In the genomic region with DNA sequence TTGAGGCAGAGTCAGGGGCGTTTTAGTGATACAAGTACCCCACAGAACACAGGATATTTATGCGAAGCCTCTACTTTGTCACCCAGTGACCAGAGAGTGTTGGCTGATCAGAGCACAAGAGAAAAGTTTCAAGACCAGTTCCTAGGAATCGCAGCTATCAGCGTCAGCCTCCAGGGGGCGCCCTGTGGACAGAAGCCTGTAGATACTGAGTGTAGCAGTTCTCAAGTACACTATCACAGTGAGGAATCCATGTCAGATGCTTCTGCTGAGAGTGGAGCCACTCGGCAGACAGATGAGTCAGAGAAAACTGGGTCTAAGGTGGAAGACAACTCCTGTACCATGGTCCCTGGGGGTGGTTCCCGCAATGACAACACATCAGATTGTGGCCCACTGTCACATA, we compare ENCODE assay signal across 8 mouse cellular contexts.
DNase-seq lines count a peak whose midpoint lies in the region; ATAC-seq and TF ChIP-seq lines count a peak whose summit lies in the region.

No protein-coding gene starts in this region.

- WGBS in intestine, postnatal 0 days: 63% methylated on average over 7 of the region's 7 CpGs
- 65% methylated on average over 7 of the region's 7 CpGs for WGBS in intestine, embryonic 16.5 days
- WGBS in midbrain, embryonic 14.5 days: 69% methylated on average over 7 of the region's 7 CpGs

- no peaks in the 10 kb centered on the region for H3K27me3 ChIP-seq in intestine, postnatal 0 days (replicated peaks; ENCODE audit: control insufficient read depth, insufficient read depth, low read length)
- H3K27me3 ChIP-seq in intestine, embryonic 16.5 days (replicated peaks; ENCODE audit: control insufficient read depth, insufficient read depth, low read length): no peaks in the 10 kb centered on the region
- H3K27me3 ChIP-seq in ES-Bruce4 (ENCODE audit: control insufficient read depth, insufficient read depth, low read length, poor library complexity, severe bottlenecking): no peaks in the 10 kb centered on the region
- no peaks in the 10 kb centered on the region for H3K27me3 ChIP-seq in midbrain, embryonic 14.5 days (ENCODE audit: control insufficient read depth, insufficient read depth, low read length)

- no peak overlapping the region for H3K4me2 ChIP-seq in intestine, postnatal 0 days (replicated peaks; ENCODE audit: low read depth)
- H3K4me2 ChIP-seq in intestine, embryonic 16.5 days (ENCODE audit: low read depth, low read length): no peak overlapping the region
- H3K4me2 ChIP-seq in midbrain, embryonic 14.5 days (ENCODE audit: low read length): no peak overlapping the region

- H3K36me3 ChIP-seq in intestine, postnatal 0 days (ENCODE audit: control insufficient read depth, insufficient read depth): peaks cover 42% of the 10 kb centered on the region
- H3K36me3 ChIP-seq in intestine, embryonic 16.5 days (ENCODE audit: control insufficient read depth, insufficient read depth, low read length): no peaks in the 10 kb centered on the region
- H3K36me3 ChIP-seq in ES-Bruce4 (ENCODE audit: control insufficient read depth, insufficient read depth, low read length, poor library complexity, severe bottlenecking): peaks cover 39% of the 10 kb centered on the region
- peaks cover 73% of the 10 kb centered on the region for H3K36me3 ChIP-seq in midbrain, embryonic 14.5 days (ENCODE audit: control insufficient read depth, insufficient read depth, low read length)

- TF ChIP-seq POLR2A in ES-Bruce4 (IDR thresholded peaks at IDR 0.05; ENCODE audit: insufficient read depth, low read length): no peak

- no peaks in the 10 kb centered on the region for H3K9me3 ChIP-seq in intestine, postnatal 0 days (ENCODE audit: control insufficient read depth)
- H3K9me3 ChIP-seq in intestine, embryonic 16.5 days (ENCODE audit: control insufficient read depth, low read length): no peaks in the 10 kb centered on the region
- H3K9me3 ChIP-seq in ES-Bruce4 (replicated peaks; ENCODE audit: control insufficient read depth, insufficient read depth, low read length, poor library complexity, severe bottlenecking): no peaks in the 10 kb centered on the region
- no peaks in the 10 kb centered on the region for H3K9me3 ChIP-seq in midbrain, embryonic 14.5 days (ENCODE audit: control insufficient read depth, low read length)

- ATAC-seq in intestine, postnatal 0 days: peak; percentile 25; the same call in 1 of the 2 replicates
- ATAC-seq in intestine, embryonic 16.5 days: no peak
- no peak for ATAC-seq in midbrain, embryonic 14.5 days (ENCODE audit: low FRiP score, low TSS enrichment)
- ATAC-seq in activated CD4-positive, CD25-positive, alpha-beta regulatory T cell, adult 4 months: no peak

- H3K4me1 ChIP-seq in intestine, postnatal 0 days (replicated peaks; ENCODE audit: control insufficient read depth, insufficient read depth, low read length): no peaks in the 10 kb centered on the region
- no peaks in the 10 kb centered on the region for H3K4me1 ChIP-seq in intestine, embryonic 16.5 days (ENCODE audit: control insufficient read depth, insufficient read depth, low read length)
- no peaks in the 10 kb centered on the region for H3K4me1 ChIP-seq in ES-Bruce4 (ENCODE audit: control insufficient read depth, insufficient read depth, low read length)
- H3K4me1 ChIP-seq in midbrain, embryonic 14.5 days (ENCODE audit: control insufficient read depth, insufficient read depth, low read length): no peaks in the 10 kb centered on the region

- peak; percentile 78 for DNase-seq in brain, adult 2 months (ENCODE audit: low read depth, low spot score)
- DNase-seq in frontal cortex, adult 2 months (ENCODE audit: extremely low spot score in 1 of 2, low spot score in 1 of 2): peak; percentile 38 to 76
- DNase-seq in layer of hippocampus, postnatal 10 days (ENCODE audit: low spot score in 2 of 2): peak; percentile 60 to 70
- DNase-seq in midbrain, embryonic 14.5 days: peak; percentile 31

- H3K4me3 ChIP-seq in intestine, postnatal 0 days (ENCODE audit: low read depth, low read length): no peak overlapping the region
- H3K4me3 ChIP-seq in intestine, embryonic 16.5 days (ENCODE audit: low read length): no peak overlapping the region
- no peak overlapping the region for H3K4me3 ChIP-seq in ES-Bruce4 (ENCODE audit: low read depth, low read length)
- H3K4me3 ChIP-seq in midbrain, embryonic 14.5 days (replicated peaks; ENCODE audit: low read depth, low read length): no peak overlapping the region

- no peak for TF ChIP-seq EP300 in ES-Bruce4 (IDR thresholded peaks at IDR 0.05; ENCODE audit: insufficient read depth, low read depth, low read length)

- no peak overlapping the region for H3K9ac ChIP-seq in intestine, postnatal 0 days (ENCODE audit: low read depth, low read length)
- no peak overlapping the region for H3K9ac ChIP-seq in intestine, embryonic 16.5 days (ENCODE audit: low read depth, low read length)
- H3K9ac ChIP-seq in ES-Bruce4 (ENCODE audit: low read depth, poor library complexity, severe bottlenecking): no peak overlapping the region
- no peak overlapping the region for H3K9ac ChIP-seq in midbrain, embryonic 14.5 days (replicated peaks; ENCODE audit: low read length)

- no peak overlapping the region for H3K27ac ChIP-seq in intestine, postnatal 0 days (ENCODE audit: low read depth, low read length)
- H3K27ac ChIP-seq in intestine, embryonic 16.5 days (ENCODE audit: low read length): no peak overlapping the region
- H3K27ac ChIP-seq in ES-Bruce4 (ENCODE audit: insufficient read depth, low read length): no peak overlapping the region
- no peak overlapping the region for H3K27ac ChIP-seq in midbrain, embryonic 14.5 days (replicated peaks; ENCODE audit: low read depth, low read length)

- peak; percentile 71 for TF ChIP-seq CTCF in intestine, postnatal 0 days (IDR thresholded peaks at IDR 0.05; ENCODE audit: low read depth)
- peak; percentile 84 for TF ChIP-seq CTCF in ES-Bruce4 (IDR thresholded peaks at IDR 0.05; ENCODE audit: low read depth, low read length)
